Mouse (Mus musculus): Measurements from ENCODE around the gene Ssbp2.

- TF ChIP-seq CTCF (IDR thresholded peaks at IDR 0.05; ENCODE audit: control insufficient read depth, insufficient read depth, insufficient replicate concordance, low read depth, low read length) = no peak
- TF ChIP-seq POLR2A (IDR thresholded peaks at IDR 0.05; ENCODE audit: control insufficient read depth, low read depth, low read length) = no peak
These were observed 2.3 kb downstream of the Ssbp2 start for GRCm38 (mm10) chr13:91462395-91462794.

Measured in testis, adult 2 months (tissue).